Mouse (Mus musculus) megakaryocyte, embryonic 14.5 days (primary cell): Measurements from ENCODE around the gene Chd5. TPM values are rescaled to one million over a fixed set of nuclear protein-coding genes. Genes with fewer than 3 reads are reported as not detected.

ENCODE experiments used
- H3K27me3 ChIP-seq: replicated peaks from 2 replicates; pipeline ENCODE3; 2012; ENCODE audit warnings: inconsistent platforms
- H3K36me3 ChIP-seq: replicated peaks from 2 replicates; pipeline ENCODE3; 2012; ENCODE audit warnings: low read length, inconsistent platforms, mixed read lengths
- H3K4me1 ChIP-seq: 2 replicates; pipeline ENCODE4 v1.6.1; 2012; ENCODE audit warnings: inconsistent platforms
- H3K4me3 ChIP-seq: replicated peaks from 2 replicates; pipeline ENCODE3; 2012; ENCODE audit warnings: moderate library complexity, mild to moderate bottlenecking, inconsistent platforms
- H3K9me3 ChIP-seq: 2 replicates; pipeline ENCODE4 v1.6.1; 2012; ENCODE audit warnings: inconsistent platforms
- FLI1 ChIP-seq: IDR thresholded peaks from 2 replicates; pipeline ENCODE4 v1.6.1; 2012; ENCODE audit warnings: low read length, inconsistent platforms, mixed read lengths
- GATA1 ChIP-seq: IDR thresholded peaks from 3 replicates; pipeline ENCODE4 v1.6.1; 2012; ENCODE audit warnings: mixed read lengths, low read length, inconsistent platforms, borderline replicate concordance
- polyA plus RNA-seq: library from polyadenylated mRNA; stranded (reverse); fragments of >175 nt; gene quantifications from 2 replicates; pipeline ENCODE4 v1.2.3, GENCODE M21; 2012; ENCODE audit warnings: low replicate concordance; ENCODE audit not compliant: insufficient read depth

Chd5 gene
- polyA plus RNA-seq, 1 experiment, result 1.7 TPM

- Histone ChIP-seq H3K4me3 (no peak overlapping the region), H3K9me3 (no peaks in the 10 kb centered on the region), H3K36me3 (no peaks in the 10 kb centered on the region), H3K27me3 (peaks cover 71% of the 10 kb centered on the region), H3K4me1 (peaks cover 33% of the 10 kb centered on the region)
- no peak for TF ChIP-seq FLI1
- no peak for TF ChIP-seq GATA1
Measured at GRCm38 (mm10) chr4:152350722-152351421, 12.4 kb downstream of the Chd5 start.

GRCm38 (mm10) chr4:152351422-152352305 is 13.2 kb downstream of the Chd5 start:
- H3K4me3 ChIP-seq, result peak overlapping the region; percentile 23
- TF ChIP-seq FLI1 (no peak), GATA1 (no peak)
- H3K36me3 ChIP-seq, result no peaks in the 10 kb centered on the region
- no peaks in the 10 kb centered on the region for H3K9me3 ChIP-seq
- peaks cover 25% of the 10 kb centered on the region for H3K4me1 ChIP-seq
- peaks cover 76% of the 10 kb centered on the region for H3K27me3 ChIP-seq

GRCm38 (mm10) chr4:152353886-152354637 is 15.6 kb downstream of the Chd5 start:
- H3K36me3 ChIP-seq, result no peaks in the 10 kb centered on the region
- peaks cover 69% of the 10 kb centered on the region for H3K27me3 ChIP-seq
- H3K4me1 ChIP-seq, result peaks cover 19% of the 10 kb centered on the region
- H3K4me3 ChIP-seq, result no peak overlapping the region
- no peaks in the 10 kb centered on the region for H3K9me3 ChIP-seq
- TF ChIP-seq GATA1, result no peak
- no peak for TF ChIP-seq FLI1

- Histone ChIP-seq H3K4me3 (no peak overlapping the region), H3K36me3 (no peaks in the 10 kb centered on the region), H3K9me3 (no peaks in the 10 kb centered on the region), H3K4me1 (peaks cover 24% of the 10 kb centered on the region), H3K27me3 (peaks cover 65% of the 10 kb centered on the region)
- TF ChIP-seq GATA1, result no peak
- no peak for TF ChIP-seq FLI1
Measured at GRCm38 (mm10) chr4:152355672-152356071, 17.2 kb downstream of the Chd5 start.

GRCm38 (mm10) chr4:152359700-152360099 is 21.2 kb downstream of the Chd5 start:
- Histone ChIP-seq H3K27me3 (peaks cover 49% of the 10 kb centered on the region), H3K36me3 (peaks cover 6% of the 10 kb centered on the region), H3K4me1 (peaks cover 47% of the 10 kb centered on the region), H3K9me3 (no peaks in the 10 kb centered on the region), H3K4me3 (no peak overlapping the region)
- no peak for TF ChIP-seq FLI1
- TF ChIP-seq GATA1, result no peak

GRCm38 (mm10) chr4:152360855-152361254 is 22.4 kb downstream of the Chd5 start:
- peaks cover 50% of the 10 kb centered on the region for H3K4me1 ChIP-seq
- H3K4me3 ChIP-seq, result peak overlapping the region; percentile 87
- H3K27me3 ChIP-seq, result peaks cover 49% of the 10 kb centered on the region
- no peaks in the 10 kb centered on the region for H3K9me3 ChIP-seq
- H3K36me3 ChIP-seq, result peaks cover 6% of the 10 kb centered on the region
- TF ChIP-seq FLI1 (no peak), GATA1 (no peak)

- H3K27me3 ChIP-seq, result peaks cover 50% of the 10 kb centered on the region
- peak overlapping the region; percentile 82 for H3K4me3 ChIP-seq
- TF ChIP-seq GATA1 (no peak), FLI1 (no peak)
- peaks cover 52% of the 10 kb centered on the region for H3K4me1 ChIP-seq
- no peaks in the 10 kb centered on the region for H3K9me3 ChIP-seq
- H3K36me3 ChIP-seq, result peaks cover 6% of the 10 kb centered on the region
Measured at GRCm38 (mm10) chr4:152362180-152362579, 23.7 kb downstream of the Chd5 start.

- H3K4me1 ChIP-seq, result peaks cover 42% of the 10 kb centered on the region
- TF ChIP-seq FLI1, result no peak
- no peak for TF ChIP-seq GATA1
- no peak overlapping the region for H3K4me3 ChIP-seq
- H3K27me3 ChIP-seq, result peaks cover 34% of the 10 kb centered on the region
- H3K9me3 ChIP-seq, result no peaks in the 10 kb centered on the region
- peaks cover 9% of the 10 kb centered on the region for H3K36me3 ChIP-seq
Measured at GRCm38 (mm10) chr4:152365228-152365627, 26.8 kb downstream of the Chd5 start.

- Histone ChIP-seq H3K4me1 (peaks cover 3% of the 10 kb centered on the region; the same call in 1 of the 2 replicates), H3K4me3 (no peak overlapping the region), H3K27me3 (peaks cover 26% of the 10 kb centered on the region), H3K36me3 (no peaks in the 10 kb centered on the region), H3K9me3 (peaks cover 10% of the 10 kb centered on the region)
- TF ChIP-seq GATA1 (no peak), FLI1 (no peak)
Measured at GRCm38 (mm10) chr4:152382528-152383252, 44.2 kb downstream of the Chd5 start.
